Mouse (Mus musculus) brain, embryonic 14.5 days (tissue): Measurements from ENCODE around the gene Crip3.

ENCODE experiments used
- CTCF ChIP-seq: fragments of 200-500 bp; IDR thresholded peaks from 2 replicates; pipeline ENCODE4 v1.5.1; 2012; ENCODE audit warnings: inconsistent platforms, mild to moderate bottlenecking, moderate library complexity, borderline replicate concordance; ENCODE audit not compliant: insufficient read depth, insufficient read length; ENCODE audit errors: extremely low read depth
- POLR2A ChIP-seq: fragments of 200-500 bp; IDR thresholded peaks from 2 replicates; pipeline ENCODE4 v1.6.1; 2012; ENCODE audit warnings: mild to moderate bottlenecking, inconsistent platforms, borderline replicate concordance; ENCODE audit not compliant: poor library complexity, insufficient read depth, insufficient read length, severe bottlenecking; ENCODE audit errors: extremely low read depth

DNA sequence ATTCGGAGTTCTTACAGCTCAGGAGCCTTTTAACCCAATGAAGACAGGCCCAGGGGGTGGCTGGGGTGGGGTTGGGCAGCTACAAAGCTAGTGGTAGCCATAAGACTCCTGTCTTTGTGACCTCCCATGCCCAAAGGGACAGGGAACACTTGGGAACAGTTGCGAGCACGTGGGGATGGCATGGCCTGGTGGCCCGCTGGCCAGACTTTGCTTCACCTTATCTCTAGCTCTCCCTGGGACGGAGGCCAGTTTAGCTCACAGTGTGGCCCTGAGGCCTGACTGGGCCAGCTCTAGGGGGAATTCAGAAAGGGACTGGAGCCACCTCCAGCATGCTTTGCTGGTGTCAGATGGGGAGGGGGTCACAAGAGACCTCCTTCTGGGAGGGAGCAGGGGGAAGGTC, 33.5 kb downstream of the Crip3 start:
- TF ChIP-seq CTCF, result no peak
- no peak for TF ChIP-seq POLR2A
